Mouse (Mus musculus): ENCODE data around the gene Spon2.

The Spon2 gene

GRCm38 (mm10) chr5:33214723-33215122, 3.5 kb downstream of the Spon2 start:
- no peak for DNase-seq

- no peak for DNase-seq
Measured at GRCm38 (mm10) chr5:33211254-33211653, 7.0 kb downstream of the Spon2 start.

GRCm38 (mm10) chr5:33210515-33210914, 7.7 kb downstream of the Spon2 start:
- DNase-seq: no peak

GRCm38 (mm10) chr5:33208533-33209245, 9.6 kb downstream of the Spon2 start:
- DNase-seq: no peak

- DNase-seq: no peak
Measured at GRCm38 (mm10) chr5:33207136-33207535, 11.1 kb downstream of the Spon2 start.

GRCm38 (mm10) chr5:33206328-33206727, 11.9 kb downstream of the Spon2 start:
- no peak for DNase-seq

GRCm38 (mm10) chr5:33204284-33204683, 14.0 kb downstream of the Spon2 start:
- DNase-seq: no peak

- peak; percentile 91 to 94 for DNase-seq
Measured at GRCm38 (mm10) chr5:33203691-33204242, 14.5 kb downstream of the Spon2 start.

- DNase-seq: no peak
Measured at GRCm38 (mm10) chr5:33203171-33203565, 15.1 kb downstream of the Spon2 start.

- DNase-seq: no peak
Measured at GRCm38 (mm10) chr5:33202516-33203170, 15.6 kb downstream of the Spon2 start.

- no peak for DNase-seq
Measured at GRCm38 (mm10) chr5:33201697-33202096, 16.6 kb downstream of the Spon2 start.

- DNase-seq: no peak
Measured at GRCm38 (mm10) chr5:33200071-33200470, 18.2 kb downstream of the Spon2 start.

GRCm38 (mm10) chr5:33195246-33195852, 22.9 kb downstream of the Spon2 start:
- no peak for DNase-seq

GRCm38 (mm10) chr5:33193567-33193966, 24.7 kb downstream of the Spon2 start:
- DNase-seq: no peak
